Mouse (Mus musculus): Measurements from ENCODE around the gene Mto1.
"Not testable (repeated sequence)": the region's sequence is repeated elsewhere in the genome, so short reads cannot be mapped to it uniquely, and the experiment has no call there.

Gene Mto1

GRCm38 (mm10) chr9:78476531-78477020 lies 28.6 kb downstream of the Mto1 start:
- DNase-seq = no peak

GRCm38 (mm10) chr9:78477021-78477551 lies 29.1 kb downstream of the Mto1 start:
- no peak for DNase-seq

GRCm38 (mm10) chr9:78478009-78478605 lies 30.1 kb downstream of the Mto1 start:
- DNase-seq = not testable (repeated sequence)

- DNase-seq = not testable (repeated sequence)
Observed at GRCm38 (mm10) chr9:78479308-78479707, 31.3 kb downstream of the Mto1 start.

GRCm38 (mm10) chr9:78480227-78480626 lies 32.2 kb downstream of the Mto1 start:
- not testable (repeated sequence) for DNase-seq

GRCm38 (mm10) chr9:78480706-78481358 lies 32.8 kb downstream of the Mto1 start:
- peak; percentile 87 to 89 for DNase-seq

- peak; percentile 97 to 98 for DNase-seq
Observed at GRCm38 (mm10) chr9:78481423-78482331, 33.7 kb downstream of the Mto1 start.

GRCm38 (mm10) chr9:78482386-78482785 lies 34.4 kb downstream of the Mto1 start:
- no peak for DNase-seq

GRCm38 (mm10) chr9:78484660-78485059 lies 36.7 kb downstream of the Mto1 start:
- DNase-seq = no peak

GRCm38 (mm10) chr9:78488021-78488420 lies 40.0 kb downstream of the Mto1 start:
- DNase-seq = not testable (repeated sequence)

- peak; percentile 68 to 73 for DNase-seq
Observed at GRCm38 (mm10) chr9:78488890-78489420, 40.9 kb downstream of the Mto1 start, which contains the start of gene Eef1a1. TSS of gene Eef1a1 (minus strand) at chr9:78489151.

GRCm38 (mm10) chr9:78491169-78491568 lies 43.2 kb downstream of the Mto1 start:
- no peak for DNase-seq

- DNase-seq = no peak
Observed at GRCm38 (mm10) chr9:78492254-78492653, 44.2 kb downstream of the Mto1 start.

- DNase-seq = no peak
Observed at GRCm38 (mm10) chr9:78493171-78493570, 45.2 kb downstream of the Mto1 start.

GRCm38 (mm10) chr9:78500386-78500785 lies 52.4 kb downstream of the Mto1 start:
- no peak for DNase-seq

- no peak for DNase-seq
Observed at GRCm38 (mm10) chr9:78501284-78501683, 53.3 kb downstream of the Mto1 start.

- no peak for DNase-seq
Observed at GRCm38 (mm10) chr9:78503223-78504079, 55.4 kb downstream of the Mto1 start.

- no peak for DNase-seq
Observed at GRCm38 (mm10) chr9:78504133-78504532, 56.1 kb downstream of the Mto1 start.

- no peak for DNase-seq
Observed at GRCm38 (mm10) chr9:78504679-78505078, 56.7 kb downstream of the Mto1 start.

- no peak for DNase-seq
Observed at GRCm38 (mm10) chr9:78505223-78505622, 57.2 kb downstream of the Mto1 start.

- DNase-seq = no peak
Observed at GRCm38 (mm10) chr9:78506002-78506721, 58.2 kb downstream of the Mto1 start.
